Mouse (Mus musculus) layer of hippocampus, adult 9-11 months (tissue): ENCODE data around the gene Gm20388.
A peak's percentile ranks its signal among the peaks of the same experiment; 100 is the strongest.

Source experiments
- DNase-seq: peaks from one replicate; pipeline ENCODE4 v3.0.0; 2022

Gene Gm20388

GRCm38 (mm10) chr8:124248688-124249087 lies 4338.0 kb downstream of the Gm20388 start:
- DNase-seq = no peak

DNA sequence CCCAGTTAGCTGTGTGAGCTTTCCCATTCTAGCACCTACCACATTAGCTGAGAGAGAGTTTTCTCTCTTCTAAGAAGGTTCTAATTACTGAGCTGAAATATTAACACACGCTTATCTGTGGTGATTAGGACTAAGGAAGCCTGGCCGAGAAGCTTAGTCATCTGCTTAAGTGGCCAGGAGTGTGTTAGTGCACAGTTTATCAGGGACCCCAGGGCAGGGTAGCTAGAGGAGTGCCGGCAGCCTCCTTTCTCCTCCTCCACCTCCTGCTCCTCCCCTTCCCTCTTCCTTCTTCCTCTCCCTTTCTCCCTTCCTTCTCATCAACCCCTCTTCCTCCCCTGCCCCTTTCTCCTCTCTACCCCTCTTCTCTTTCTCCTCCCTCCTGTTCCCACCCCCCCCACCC lies 4339.6 kb downstream of the Gm20388 start:
- no peak for DNase-seq

GRCm38 (mm10) chr8:124250785-124251184 lies 4340.1 kb downstream of the Gm20388 start:
- DNase-seq = no peak

DNA sequence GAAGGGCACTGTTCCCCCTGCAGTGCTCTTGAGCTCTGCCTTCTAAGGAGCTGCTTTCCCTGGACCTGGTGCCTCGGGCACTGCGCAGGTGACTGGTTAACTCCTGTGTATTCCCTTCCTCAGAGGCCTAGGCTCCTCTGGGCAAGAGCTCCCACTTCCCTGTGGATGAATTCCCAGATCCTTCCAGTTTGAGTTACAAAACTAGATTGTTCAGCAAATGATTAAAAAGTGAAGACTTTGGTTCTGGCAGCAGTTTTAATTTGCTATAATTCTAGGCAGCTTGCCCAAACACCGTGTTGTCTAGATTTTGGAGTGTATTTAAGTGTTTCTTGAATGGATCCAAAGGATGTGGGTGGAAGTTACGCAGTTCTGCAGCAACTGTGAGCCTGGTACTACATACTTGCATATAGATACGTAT lies 4341.9 kb downstream of the Gm20388 start:
- peak; percentile 51 for DNase-seq

GRCm38 (mm10) chr8:124253939-124254338 lies 4343.3 kb downstream of the Gm20388 start:
- no peak for DNase-seq

- peak; percentile 39 for DNase-seq
Measured at GRCm38 (mm10) chr8:124256841-124257240, 4346.2 kb downstream of the Gm20388 start.

GRCm38 (mm10) chr8:124257363-124257762 lies 4346.7 kb downstream of the Gm20388 start:
- peak; percentile 73 for DNase-seq

- DNase-seq = no peak
Measured at GRCm38 (mm10) chr8:124259146-124259545, 4348.5 kb downstream of the Gm20388 start.

- no peak for DNase-seq
Measured at GRCm38 (mm10) chr8:124259925-124260324, 4349.3 kb downstream of the Gm20388 start.

GRCm38 (mm10) chr8:124260371-124260770 lies 4349.7 kb downstream of the Gm20388 start:
- no peak for DNase-seq

GRCm38 (mm10) chr8:124263058-124263457 lies 4352.4 kb downstream of the Gm20388 start:
- no peak for DNase-seq

DNA sequence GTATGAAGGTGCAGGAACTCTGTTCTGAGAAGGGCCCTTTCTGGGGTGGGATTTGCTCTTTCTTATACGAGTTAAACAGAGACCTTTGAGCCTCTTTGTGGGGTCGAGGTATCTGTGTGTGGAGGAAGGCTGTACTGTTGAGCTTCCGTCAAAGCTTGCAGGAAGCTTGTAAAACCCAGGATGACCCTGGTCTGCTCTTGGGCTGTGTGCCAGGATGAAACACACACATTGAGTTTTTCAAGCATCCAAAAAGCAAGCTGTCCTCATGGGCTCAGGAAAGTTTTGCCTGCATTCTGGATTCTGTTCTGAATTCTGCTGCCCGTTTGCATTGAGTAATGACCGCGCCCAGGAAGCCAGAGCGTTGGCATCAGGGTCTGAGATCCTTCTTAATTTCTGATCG lies 4353.4 kb downstream of the Gm20388 start:
- DNase-seq = no peak

DNA sequence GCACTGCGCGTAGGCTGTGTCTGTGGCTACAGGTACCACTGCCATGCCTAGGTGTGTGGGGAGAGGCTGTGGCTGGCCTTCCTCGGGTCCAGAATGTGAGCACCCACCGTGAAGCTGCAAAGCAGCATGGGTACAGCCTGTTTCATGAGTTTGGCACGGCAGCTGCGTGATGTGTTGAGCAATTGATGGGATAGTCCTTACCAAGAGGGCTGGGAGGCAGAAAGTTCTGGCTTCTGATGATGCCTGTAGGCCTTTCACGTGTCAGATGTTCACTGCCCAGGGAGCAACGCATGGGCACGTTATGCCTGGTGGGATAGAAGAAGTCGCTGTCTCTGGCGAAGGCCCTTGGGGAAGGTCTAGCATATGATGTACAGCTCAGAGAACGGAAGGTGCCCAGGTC lies 4354.0 kb downstream of the Gm20388 start:
- DNase-seq = no peak

GRCm38 (mm10) chr8:124265130-124265529 lies 4354.5 kb downstream of the Gm20388 start:
- no peak for DNase-seq

- peak; percentile 45 for DNase-seq
Measured at GRCm38 (mm10) chr8:124265798-124266197, 4355.2 kb downstream of the Gm20388 start.

- no peak for DNase-seq
Measured at GRCm38 (mm10) chr8:124267206-124267605, 4356.6 kb downstream of the Gm20388 start.

DNA sequence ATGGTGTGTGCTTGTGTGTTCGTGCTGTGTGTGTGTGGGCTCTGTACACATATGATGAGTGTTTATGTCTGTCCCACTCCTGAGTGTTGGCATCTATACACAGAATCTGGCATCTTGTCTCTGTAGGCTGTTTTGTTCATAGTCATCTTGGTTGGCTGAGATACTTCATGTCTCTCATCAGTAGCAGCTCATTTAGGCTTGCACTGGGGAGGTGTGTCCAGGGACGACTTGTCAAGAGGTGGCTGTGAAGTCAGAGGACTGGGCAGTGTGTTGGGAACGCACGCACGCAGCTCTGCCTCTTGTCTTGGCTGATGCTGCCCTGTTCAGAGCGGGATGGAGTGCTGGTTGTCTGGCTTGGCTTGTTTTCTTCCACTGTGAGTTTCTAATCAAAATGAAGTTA lies 4359.9 kb downstream of the Gm20388 start:
- no peak for DNase-seq

DNA sequence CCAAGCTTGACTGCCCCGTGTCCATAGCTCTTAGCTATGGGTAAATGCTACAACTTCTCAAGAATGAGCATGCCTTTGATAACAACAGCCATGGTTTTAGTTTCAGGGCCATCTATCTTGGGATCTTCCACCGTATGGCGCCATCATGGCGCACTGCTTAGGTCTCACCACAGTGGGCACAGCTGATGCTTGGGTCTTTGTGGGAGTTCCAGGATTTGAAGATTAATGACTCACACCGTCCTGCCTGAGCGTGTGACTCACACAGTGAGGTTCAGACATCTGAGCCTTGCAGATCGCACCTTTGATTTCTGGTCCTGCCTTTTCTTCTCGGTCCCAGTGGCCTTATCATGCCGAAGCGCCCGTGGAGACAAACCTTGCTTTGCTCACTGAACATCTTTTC lies 4360.3 kb downstream of the Gm20388 start:
- no peak for DNase-seq

GRCm38 (mm10) chr8:124271518-124271917 lies 4360.9 kb downstream of the Gm20388 start:
- no peak for DNase-seq

DNA sequence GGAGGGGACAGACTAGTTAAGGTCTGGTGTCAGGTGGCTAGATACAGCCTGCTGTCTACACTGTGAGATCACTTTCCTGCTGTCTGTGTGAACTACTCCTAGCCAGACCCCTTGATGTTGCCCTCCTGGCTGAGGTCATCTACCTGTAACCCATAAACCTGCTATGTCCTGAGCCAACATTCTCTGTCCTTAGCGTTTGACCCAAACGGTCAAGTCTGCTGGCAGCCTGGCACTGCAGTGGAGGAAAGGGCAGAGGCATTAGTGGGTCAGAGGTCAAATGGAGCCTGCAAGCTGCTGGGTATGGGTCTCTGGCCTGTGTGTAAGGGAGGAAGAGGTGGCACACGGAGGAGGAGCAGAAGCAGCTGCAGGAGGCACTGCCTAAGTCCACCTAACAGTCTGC lies 4362.2 kb downstream of the Gm20388 start:
- DNase-seq = no peak

- DNase-seq = no peak
Measured at GRCm38 (mm10) chr8:124273606-124274218, 4363.1 kb downstream of the Gm20388 start.

DNA sequence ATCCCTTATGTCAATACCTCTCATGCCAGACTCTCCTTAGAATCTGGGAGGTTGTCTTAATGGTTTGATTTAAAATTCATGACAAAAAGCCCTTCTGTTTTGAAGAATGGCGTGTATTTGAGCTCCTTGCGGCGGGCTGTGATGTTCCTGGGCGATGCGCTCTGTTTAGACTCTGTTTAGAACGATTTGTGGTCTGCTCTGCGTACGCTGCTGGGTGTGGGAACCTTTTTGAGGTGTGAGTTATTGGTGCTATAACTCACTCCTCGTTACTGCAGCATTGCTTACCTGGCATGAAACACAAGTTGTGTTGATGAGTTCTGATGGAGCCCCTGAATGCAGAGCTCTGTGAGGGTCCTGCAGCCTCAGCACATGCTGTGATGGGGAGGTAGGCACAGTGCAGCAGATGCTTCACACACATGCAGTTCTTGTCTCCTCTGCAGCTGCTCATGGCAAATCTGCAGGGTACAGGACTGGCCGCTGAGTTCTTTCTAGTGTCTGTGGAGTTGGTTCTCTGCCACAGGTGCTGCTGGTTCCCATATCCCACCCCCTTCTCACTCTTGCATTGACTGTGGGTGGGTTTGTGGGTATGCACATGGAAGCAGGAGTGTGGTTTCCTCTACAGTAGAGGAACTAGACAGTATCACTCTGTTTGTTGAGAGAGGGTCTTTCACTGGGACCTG lies 4363.9 kb downstream of the Gm20388 start:
- no peak for DNase-seq

- DNase-seq = peak; percentile 67
Measured at GRCm38 (mm10) chr8:124275377-124276071, 4364.9 kb downstream of the Gm20388 start.
